ENCODE assay signal across 9 mouse cellular contexts in the genomic region with DNA sequence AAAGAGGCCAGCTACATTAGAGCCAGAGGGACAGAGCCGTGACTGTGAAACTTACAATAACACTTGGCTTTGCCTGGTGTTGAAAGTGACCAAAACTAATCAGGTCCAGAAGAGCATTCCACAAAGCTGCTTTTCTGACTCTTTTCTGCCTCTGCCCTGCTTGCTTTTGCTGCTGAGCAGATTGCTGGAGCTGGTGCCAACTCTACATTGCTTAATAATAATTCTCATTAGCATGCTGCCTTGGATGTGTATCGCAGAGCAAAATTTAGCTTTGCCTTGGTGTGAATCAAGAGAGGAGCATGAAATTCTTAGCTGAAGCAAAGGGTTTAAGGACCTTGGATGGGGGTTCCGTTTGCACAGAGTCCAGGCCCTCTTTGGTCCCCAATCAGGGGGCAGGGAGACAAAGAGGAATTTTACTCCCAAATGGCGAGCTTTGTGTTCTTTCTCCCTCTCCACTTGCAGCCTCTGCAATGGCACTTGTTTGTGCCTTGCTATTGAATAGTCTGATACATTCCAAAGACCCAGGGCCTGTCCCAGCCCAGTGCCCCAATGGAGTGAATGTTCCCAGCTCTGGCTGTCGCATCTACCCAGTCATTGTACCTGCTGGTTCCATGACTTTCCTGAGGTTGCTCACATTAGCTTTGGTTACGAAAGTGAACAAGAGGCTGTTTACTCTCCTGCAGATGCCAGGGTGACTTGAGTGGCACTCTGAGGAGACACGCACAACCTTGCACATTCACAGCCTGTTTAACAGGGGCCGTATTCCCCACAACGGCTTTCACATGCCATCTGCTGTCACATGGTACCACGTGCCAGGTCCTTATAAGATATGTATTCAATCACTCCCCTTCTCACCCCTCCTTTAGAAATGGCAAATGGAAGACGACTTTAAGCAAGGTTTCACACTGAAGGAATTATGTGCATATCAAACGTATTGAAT.
A peak's percentile ranks its signal among the peaks of the same experiment; 100 is the strongest.
DNase-seq lines count a peak whose midpoint lies in the region; ATAC-seq lines count a peak whose summit lies in the region.
"Had no signal": no experiment of that assay in that cellular context is flagged by ENCODE, and none has a peak within 500 bp of the region (broad histone marks: within the 10 kb centered on the region; RNA-seq: fewer than 3 reads in every experiment).

No protein-coding gene starts in this region.

- no peak overlapping the region for H3K4me2 ChIP-seq in midbrain, embryonic 11.5 days
- 0 out of 2 replicates have a peak overlapping the region, but pooled peaks have one; percentile 10 for H3K4me2 ChIP-seq in forebrain, embryonic 14.5 days (ENCODE audit: low read length)

- H3K9me3 ChIP-seq in midbrain, embryonic 10.5 days (replicated peaks), result no peaks in the 10 kb centered on the region
- H3K9me3 ChIP-seq in midbrain, embryonic 11.5 days (ENCODE audit: control insufficient read depth, low read length), result no peaks in the 10 kb centered on the region
- H3K9me3 ChIP-seq in forebrain, embryonic 14.5 days (replicated peaks; ENCODE audit: control insufficient read depth, low read length), result no peaks in the 10 kb centered on the region

- no peak for ATAC-seq in midbrain, embryonic 11.5 days (ENCODE audit: low FRiP score)
- peak; percentile 95 for ATAC-seq in forebrain, embryonic 14.5 days

- no peak overlapping the region for H3K4me3 ChIP-seq in midbrain, embryonic 10.5 days
- H3K4me3 ChIP-seq in midbrain, embryonic 11.5 days (ENCODE audit: low read depth, low read length), result no peak overlapping the region
- H3K4me3 ChIP-seq in forebrain, embryonic 14.5 days (ENCODE audit: low read depth, low read length), result no peak overlapping the region

- no peak for DNase-seq in midbrain, embryonic 10.5 days (ENCODE audit: low spot score)
- no peak for DNase-seq in midbrain, embryonic 11.5 days (ENCODE audit: low spot score, missing footprints)
- DNase-seq in forebrain, embryonic 14.5 days (ENCODE audit: low spot score), result peak; percentile 89
- peak; percentile 36 to 50 for DNase-seq in layer of hippocampus, postnatal 25 days (ENCODE audit: extremely low spot score in 1 of 2, low spot score in 1 of 2)
- peak; percentile 31 for DNase-seq in right cerebral cortex, postnatal 25 days
- DNase-seq in urinary bladder, postnatal 4 days (ENCODE audit: low spot score in 2 of 2), result no peak
- no peak for DNase-seq in heart, adult 9 months (ENCODE audit: low spot score in 2 of 2)
- DNase-seq in c-Kit-positive CD71-positive TER-119-positive erythroid progenitor cells, embryonic 14.5 days (ENCODE audit: low spot score), result no peak
- DNase-seq: adrenal gland, postnatal 10 days had no signal

- 81% methylated on average over 12 of the region's 12 CpGs for WGBS in midbrain, embryonic 10.5 days
- WGBS in midbrain, embryonic 11.5 days, result 76% methylated on average over 12 of the region's 12 CpGs
- WGBS in forebrain, embryonic 14.5 days, result 26% methylated on average over 12 of the region's 12 CpGs

- H3K4me1 ChIP-seq in midbrain, embryonic 10.5 days, result peaks cover 27% of the 10 kb centered on the region
- H3K4me1 ChIP-seq in midbrain, embryonic 11.5 days (ENCODE audit: control insufficient read depth, insufficient read depth, low read length), result peaks cover 8% of the 10 kb centered on the region
- peaks cover 19% of the 10 kb centered on the region for H3K4me1 ChIP-seq in forebrain, embryonic 14.5 days (ENCODE audit: control insufficient read depth, insufficient read depth, low read length)

- H3K9ac ChIP-seq in midbrain, embryonic 11.5 days (ENCODE audit: low read length), result no peak overlapping the region
- H3K9ac ChIP-seq in forebrain, embryonic 14.5 days (ENCODE audit: low read length), result no peak overlapping the region

- no peaks in the 10 kb centered on the region for H3K36me3 ChIP-seq in midbrain, embryonic 10.5 days
- H3K36me3 ChIP-seq in midbrain, embryonic 11.5 days (ENCODE audit: control insufficient read depth, insufficient read depth, low read length), result no peaks in the 10 kb centered on the region
- no peaks in the 10 kb centered on the region for H3K36me3 ChIP-seq in forebrain, embryonic 14.5 days (ENCODE audit: control insufficient read depth, insufficient read depth, low read length)

- no peaks in the 10 kb centered on the region for H3K27me3 ChIP-seq in midbrain, embryonic 10.5 days (ENCODE audit: low read depth, poor library complexity, severe bottlenecking)
- H3K27me3 ChIP-seq in midbrain, embryonic 11.5 days (ENCODE audit: control insufficient read depth, insufficient read depth, low read length), result no peaks in the 10 kb centered on the region
- no peaks in the 10 kb centered on the region for H3K27me3 ChIP-seq in forebrain, embryonic 14.5 days (replicated peaks; ENCODE audit: control insufficient read depth, insufficient read depth, low read length)

- H3K27ac ChIP-seq in midbrain, embryonic 10.5 days (replicated peaks), result peak overlapping the region; percentile 59
- H3K27ac ChIP-seq in midbrain, embryonic 11.5 days (ENCODE audit: low read depth, low read length), result no peak overlapping the region
- H3K27ac ChIP-seq in forebrain, embryonic 14.5 days (ENCODE audit: low read depth, low read length), result peak overlapping the region; percentile 58

Comparison
In these comparisons a context has a peak if more than half of its experiments do, and no peak if none do; other contexts are left out.
1. DNase-seq: peak in forebrain, embryonic 14.5 days (single experiment), layer of hippocampus, postnatal 25 days (2 of 2) and right cerebral cortex, postnatal 25 days (single experiment); none in midbrain, embryonic 10.5 days (single experiment), midbrain, embryonic 11.5 days (single experiment), urinary bladder, postnatal 4 days (0 of 2), heart, adult 9 months (0 of 2) and c-Kit-positive CD71-positive TER-119-positive erythroid progenitor cells, embryonic 14.5 days (single experiment).